Mouse (Mus musculus): ENCODE data around the gene Dmkn. TPM values are rescaled to one million over a fixed set of nuclear protein-coding genes. Genes with fewer than 3 reads are reported as not detected.

The Dmkn gene
- polyA plus RNA-seq, 1 experiment from 2014 or later: not detected

GRCm38 (mm10) chr7:30769236-30769635 is 5.7 kb downstream of the Dmkn start:
- no peak for ATAC-seq
- H3K9ac ChIP-seq: no peak overlapping the region
- H3K9me3 ChIP-seq (replicated peaks): peaks cover 4% of the 10 kb centered on the region; the same call in 1 of the 2 replicates
- 24% methylated on average over 9 of the region's 9 CpGs for WGBS (ENCODE audit: insufficient replicate concordance)
- peaks cover 26% of the 10 kb centered on the region for H3K27me3 ChIP-seq (replicated peaks)
- no peak overlapping the region for H3K27ac ChIP-seq
- H3K4me3 ChIP-seq: no peak overlapping the region
- no peaks in the 10 kb centered on the region for H3K4me1 ChIP-seq
- no peaks in the 10 kb centered on the region for H3K36me3 ChIP-seq
- no peak overlapping the region for H3K4me2 ChIP-seq

- H3K4me3 ChIP-seq: no peak overlapping the region
- H3K9ac ChIP-seq: no peak overlapping the region
- H3K36me3 ChIP-seq: no peaks in the 10 kb centered on the region
- H3K9me3 ChIP-seq (replicated peaks): peaks cover 4% of the 10 kb centered on the region; the same call in 1 of the 2 replicates
- no peak for ATAC-seq
- H3K4me1 ChIP-seq: no peaks in the 10 kb centered on the region
- H3K27me3 ChIP-seq (replicated peaks): 0 out of 2 replicates have a peak, but pooled peaks cover 3% of the 10 kb centered on the region
- WGBS (ENCODE audit: insufficient replicate concordance): 69% methylated on average over 9 of the region's 9 CpGs
- no peak overlapping the region for H3K27ac ChIP-seq
- H3K4me2 ChIP-seq: no peak overlapping the region
Measured at GRCm38 (mm10) chr7:30776104-30776503, 12.5 kb downstream of the Dmkn start.

- no peak overlapping the region for H3K27ac ChIP-seq
- ATAC-seq: no peak
- H3K4me3 ChIP-seq: no peak overlapping the region
- H3K36me3 ChIP-seq: no peaks in the 10 kb centered on the region
- no peaks in the 10 kb centered on the region for H3K4me1 ChIP-seq
- 0 out of 2 replicates have a peak, but pooled peaks cover 3% of the 10 kb centered on the region for H3K27me3 ChIP-seq (replicated peaks)
- H3K9ac ChIP-seq: no peak overlapping the region
- WGBS (ENCODE audit: insufficient replicate concordance): 44% methylated on average over 7 of the region's 7 CpGs
- no peak overlapping the region for H3K4me2 ChIP-seq
- no peaks in the 10 kb centered on the region for H3K9me3 ChIP-seq (replicated peaks)
Measured at GRCm38 (mm10) chr7:30777081-30777579, 13.6 kb downstream of the Dmkn start.

GRCm38 (mm10) chr7:30777911-30778310 is 14.4 kb downstream of the Dmkn start:
- Histone ChIP-seq H3K9ac (no peak overlapping the region), H3K27ac (no peak overlapping the region), H3K27me3 (replicated peaks) (0 out of 2 replicates have a peak, but pooled peaks cover 3% of the 10 kb centered on the region), H3K9me3 (replicated peaks) (no peaks in the 10 kb centered on the region), H3K4me2 (no peak overlapping the region), H3K4me3 (no peak overlapping the region), H3K36me3 (no peaks in the 10 kb centered on the region), H3K4me1 (no peaks in the 10 kb centered on the region)
- WGBS (ENCODE audit: insufficient replicate concordance): 57% methylated on average over 1 of the region's 1 CpGs
- no peak for ATAC-seq

- Histone ChIP-seq H3K4me2 (no peak overlapping the region), H3K27me3 (replicated peaks) (0 out of 2 replicates have a peak, but pooled peaks cover 5% of the 10 kb centered on the region), H3K9me3 (replicated peaks) (no peaks in the 10 kb centered on the region), H3K4me1 (no peaks in the 10 kb centered on the region), H3K27ac (no peak overlapping the region), H3K36me3 (no peaks in the 10 kb centered on the region), H3K9ac (no peak overlapping the region), H3K4me3 (no peak overlapping the region)
- ATAC-seq: no peak
- 56% methylated on average over 4 of the region's 4 CpGs for WGBS (ENCODE audit: insufficient replicate concordance)
Measured at GRCm38 (mm10) chr7:30781792-30782191, 18.2 kb downstream of the Dmkn start.

- WGBS (ENCODE audit: insufficient replicate concordance): 50% methylated on average over 3 of the region's 3 CpGs
- no peak overlapping the region for H3K27ac ChIP-seq
- H3K9ac ChIP-seq: no peak overlapping the region
- H3K4me2 ChIP-seq: no peak overlapping the region
- no peaks in the 10 kb centered on the region for H3K4me1 ChIP-seq
- no peaks in the 10 kb centered on the region for H3K9me3 ChIP-seq (replicated peaks)
- ATAC-seq: no peak
- no peaks in the 10 kb centered on the region for H3K36me3 ChIP-seq
- H3K27me3 ChIP-seq (replicated peaks): peaks cover 13% of the 10 kb centered on the region
- no peak overlapping the region for H3K4me3 ChIP-seq
Measured at GRCm38 (mm10) chr7:30782658-30783057, 19.1 kb downstream of the Dmkn start.

GRCm38 (mm10) chr7:30785154-30785553 is 21.6 kb downstream of the Dmkn start:
- WGBS (ENCODE audit: insufficient replicate concordance): 38% methylated on average over 1 of the region's 1 CpGs
- ATAC-seq: no peak
- Histone ChIP-seq H3K4me3 (no peak overlapping the region), H3K27ac (no peak overlapping the region), H3K27me3 (replicated peaks) (peaks cover 25% of the 10 kb centered on the region), H3K9me3 (replicated peaks) (no peaks in the 10 kb centered on the region), H3K4me2 (no peak overlapping the region), H3K9ac (no peak overlapping the region), H3K36me3 (no peaks in the 10 kb centered on the region), H3K4me1 (no peaks in the 10 kb centered on the region)

GRCm38 (mm10) chr7:30785721-30786546 is 22.4 kb downstream of the Dmkn start:
- no peaks in the 10 kb centered on the region for H3K36me3 ChIP-seq
- H3K9me3 ChIP-seq (replicated peaks): no peaks in the 10 kb centered on the region
- peaks cover 25% of the 10 kb centered on the region for H3K27me3 ChIP-seq (replicated peaks)
- H3K9ac ChIP-seq: no peak overlapping the region
- WGBS (ENCODE audit: insufficient replicate concordance): 60% methylated on average over 13 of the region's 13 CpGs
- ATAC-seq: no peak
- no peaks in the 10 kb centered on the region for H3K4me1 ChIP-seq
- no peak overlapping the region for H3K4me2 ChIP-seq
- no peak overlapping the region for H3K4me3 ChIP-seq
- no peak overlapping the region for H3K27ac ChIP-seq

- H3K27ac ChIP-seq: no peak within 1 kb of the TSS
- no peak for ATAC-seq
- no peak within 1 kb of the TSS for H3K9ac ChIP-seq
- H3K4me2 ChIP-seq: no peak within 1 kb of the TSS
- 45% methylated on average over 15 of the region's 15 CpGs for WGBS (ENCODE audit: insufficient replicate concordance)
- no peaks in the 10 kb centered on the region for H3K9me3 ChIP-seq (replicated peaks)
- peaks cover 3% of the 10 kb centered on the region; the same call in 1 of the 2 replicates for H3K4me1 ChIP-seq
- no peak within 1 kb of the TSS for H3K4me3 ChIP-seq
- H3K27me3 ChIP-seq (replicated peaks): peaks cover 31% of the 10 kb centered on the region
- H3K36me3 ChIP-seq: no peaks in the 10 kb centered on the region
Measured at GRCm38 (mm10) chr7:30787377-30788022, 23.9 kb downstream of the Dmkn start, which contains the start of gene Krtdap. Gene Krtdap, plus strand, starts transcription at chr7:30787896.

- H3K4me2 ChIP-seq: no peak overlapping the region
- ATAC-seq: no peak
- H3K27me3 ChIP-seq (replicated peaks): peaks cover 31% of the 10 kb centered on the region
- no peak overlapping the region for H3K4me3 ChIP-seq
- no peak overlapping the region for H3K9ac ChIP-seq
- WGBS (ENCODE audit: insufficient replicate concordance): 65% methylated on average over 10 of the region's 10 CpGs
- H3K4me1 ChIP-seq: peaks cover 3% of the 10 kb centered on the region; the same call in 1 of the 2 replicates
- H3K27ac ChIP-seq: no peak overlapping the region
- no peaks in the 10 kb centered on the region for H3K9me3 ChIP-seq (replicated peaks)
- H3K36me3 ChIP-seq: no peaks in the 10 kb centered on the region
Measured at GRCm38 (mm10) chr7:30790141-30790540, 26.6 kb downstream of the Dmkn start.

- Histone ChIP-seq H3K27ac (no peak overlapping the region), H3K9me3 (replicated peaks) (no peaks in the 10 kb centered on the region), H3K4me2 (no peak overlapping the region), H3K4me1 (peaks cover 3% of the 10 kb centered on the region; the same call in 1 of the 2 replicates), H3K36me3 (no peaks in the 10 kb centered on the region), H3K27me3 (replicated peaks) (peaks cover 25% of the 10 kb centered on the region), H3K9ac (no peak overlapping the region), H3K4me3 (no peak overlapping the region)
- ATAC-seq: no peak
- 15% methylated on average over 9 of the region's 9 CpGs for WGBS (ENCODE audit: insufficient replicate concordance)
Measured at GRCm38 (mm10) chr7:30791921-30792320, 28.4 kb downstream of the Dmkn start.

GRCm38 (mm10) chr7:30794921-30795320 is 31.4 kb downstream of the Dmkn start:
- Histone ChIP-seq H3K9ac (no peak overlapping the region), H3K4me1 (peaks cover 3% of the 10 kb centered on the region; the same call in 1 of the 2 replicates), H3K36me3 (no peaks in the 10 kb centered on the region), H3K4me3 (no peak overlapping the region), H3K9me3 (replicated peaks) (0 out of 2 replicates have a peak, but pooled peaks cover 8% of the 10 kb centered on the region), H3K27ac (no peak overlapping the region), H3K4me2 (no peak overlapping the region), H3K27me3 (replicated peaks) (peaks cover 6% of the 10 kb centered on the region; the same call in 1 of the 2 replicates)
- ATAC-seq: no peak
